Mouse (Mus musculus): ENCODE measurements around the gene Tmem50b. TPM values are rescaled to one million over a fixed set of nuclear protein-coding genes. Genes with fewer than 3 reads are reported as not detected.

Gene Tmem50b
- polyA plus RNA-seq, 1 experiment from 2014 or later = 45.9 TPM

DNA sequence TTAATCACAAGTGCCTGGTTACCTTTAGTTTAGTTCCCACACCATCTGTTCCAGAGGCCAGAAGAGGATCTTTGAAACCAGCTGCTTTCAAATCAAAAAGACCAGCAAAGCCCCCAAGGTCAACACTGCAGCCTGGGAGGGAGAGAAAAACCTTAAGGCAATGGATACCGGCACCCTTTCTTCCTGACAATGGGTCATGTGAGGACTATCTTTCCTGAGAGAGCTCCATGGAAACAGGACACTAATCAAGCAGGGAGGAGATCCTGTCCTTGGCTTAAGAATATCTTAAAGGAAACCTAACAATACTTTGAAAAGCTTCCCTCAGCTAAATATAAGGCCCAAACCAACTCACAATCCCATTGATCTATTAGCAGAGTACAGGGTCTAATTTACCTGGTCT lies 33.0 kb upstream of the Tmem50b start:
- no peaks in the 10 kb centered on the region for H3K27me3 ChIP-seq (replicated peaks)
- WGBS = 64% methylated on average over 1 of the region's 1 CpGs
- H3K36me3 ChIP-seq = peaks cover 98% of the 10 kb centered on the region
- no peak overlapping the region for H3K27ac ChIP-seq (replicated peaks)
- no peak overlapping the region for H3K4me3 ChIP-seq
- no peak overlapping the region for H3K4me2 ChIP-seq
- H3K9ac ChIP-seq = no peak overlapping the region
- ATAC-seq (ENCODE audit: extremely low read depth, insufficient number of reproducible peaks, low FRiP score, low TSS enrichment) = no peak
- no peaks in the 10 kb centered on the region for H3K4me1 ChIP-seq
- H3K9me3 ChIP-seq = no peaks in the 10 kb centered on the region

GRCm38 (mm10) chr16:91629749-91630148 lies 32.1 kb upstream of the Tmem50b start:
- no peak overlapping the region for H3K9ac ChIP-seq
- H3K4me2 ChIP-seq = no peak overlapping the region
- no peak overlapping the region for H3K4me3 ChIP-seq
- no peak for ATAC-seq (ENCODE audit: extremely low read depth, insufficient number of reproducible peaks, low FRiP score, low TSS enrichment)
- no peaks in the 10 kb centered on the region for H3K27me3 ChIP-seq (replicated peaks)
- WGBS = 92% methylated on average over 4 of the region's 4 CpGs
- H3K36me3 ChIP-seq = peaks cover 98% of the 10 kb centered on the region
- H3K9me3 ChIP-seq = no peaks in the 10 kb centered on the region
- no peaks in the 10 kb centered on the region for H3K4me1 ChIP-seq
- no peak overlapping the region for H3K27ac ChIP-seq (replicated peaks)

DNA sequence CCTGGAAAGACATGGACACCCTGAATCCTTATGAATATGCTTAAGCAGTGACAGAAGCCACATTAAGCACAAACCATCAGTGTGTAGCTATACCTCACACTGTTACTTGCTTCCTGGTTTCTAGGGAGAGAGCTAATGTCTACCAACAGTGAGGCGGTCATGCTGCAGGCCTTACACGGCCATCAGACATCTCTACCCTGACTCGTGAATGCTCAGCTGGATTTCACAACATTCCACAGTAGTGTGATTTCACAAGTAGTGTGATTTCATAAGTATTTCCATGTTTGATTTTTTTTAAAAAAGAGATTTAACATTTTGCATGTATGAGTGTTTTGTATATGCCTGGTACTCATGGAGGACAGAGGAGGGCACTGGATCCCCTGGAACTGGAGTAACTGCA lies 31.1 kb upstream of the Tmem50b start:
- Histone ChIP-seq H3K9me3 (no peaks in the 10 kb centered on the region), H3K9ac (no peak overlapping the region), H3K36me3 (peaks cover 98% of the 10 kb centered on the region), H3K27me3 (replicated peaks) (no peaks in the 10 kb centered on the region), H3K4me2 (no peak overlapping the region), H3K27ac (replicated peaks) (no peak overlapping the region), H3K4me3 (no peak overlapping the region), H3K4me1 (no peaks in the 10 kb centered on the region)
- 86% methylated on average over 3 of the region's 3 CpGs for WGBS
- no peak for ATAC-seq (ENCODE audit: extremely low read depth, insufficient number of reproducible peaks, low FRiP score, low TSS enrichment)

- no peak overlapping the region for H3K4me2 ChIP-seq
- H3K9me3 ChIP-seq = no peaks in the 10 kb centered on the region
- no peaks in the 10 kb centered on the region for H3K27me3 ChIP-seq (replicated peaks)
- H3K36me3 ChIP-seq = peaks cover 98% of the 10 kb centered on the region
- H3K4me3 ChIP-seq = no peak overlapping the region
- WGBS = 76% methylated on average over 7 of the region's 7 CpGs
- no peak overlapping the region for H3K9ac ChIP-seq
- ATAC-seq (ENCODE audit: extremely low read depth, insufficient number of reproducible peaks, low FRiP score, low TSS enrichment) = no peak
- no peak overlapping the region for H3K27ac ChIP-seq (replicated peaks)
- no peaks in the 10 kb centered on the region for H3K4me1 ChIP-seq
These were observed 30.2 kb upstream of the Tmem50b start for GRCm38 (mm10) chr16:91627831-91628230.

DNA sequence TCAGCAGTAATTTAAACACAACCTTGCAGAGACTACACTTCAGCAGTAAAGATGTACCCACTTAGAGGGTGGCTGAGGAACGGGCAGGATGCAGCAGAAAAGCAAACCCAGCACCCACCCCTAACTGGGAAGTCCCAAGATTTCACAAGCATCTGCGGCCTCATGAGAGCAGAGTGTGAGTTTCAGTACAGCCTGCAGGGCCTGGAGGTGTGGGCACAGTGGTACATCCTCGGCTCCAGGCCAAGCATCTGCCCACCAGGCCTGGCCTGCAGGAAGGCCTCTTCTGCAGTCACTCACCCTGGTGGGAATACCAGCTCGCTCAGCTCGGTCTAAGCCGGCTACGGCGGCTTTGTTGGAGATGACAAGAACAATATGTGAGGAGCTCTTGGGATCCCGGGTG lies 25.5 kb upstream of the Tmem50b start:
- Histone ChIP-seq H3K4me2 (no peak overlapping the region), H3K36me3 (peaks cover 83% of the 10 kb centered on the region), H3K27me3 (replicated peaks) (peaks cover under 1% of the 10 kb centered on the region; the same call in 1 of the 2 replicates), H3K9ac (no peak overlapping the region), H3K4me3 (no peak overlapping the region), H3K27ac (replicated peaks) (no peak overlapping the region), H3K9me3 (no peaks in the 10 kb centered on the region), H3K4me1 (peaks cover 3% of the 10 kb centered on the region)
- no peak for ATAC-seq (ENCODE audit: extremely low read depth, insufficient number of reproducible peaks, low FRiP score, low TSS enrichment)
- WGBS = 87% methylated on average over 9 of the region's 9 CpGs

- H3K9me3 ChIP-seq = no peaks in the 10 kb centered on the region
- H3K4me3 ChIP-seq = no peak overlapping the region
- H3K27me3 ChIP-seq (replicated peaks) = peaks cover 16% of the 10 kb centered on the region
- 85% methylated on average over 11 of the region's 11 CpGs for WGBS
- no peak for ATAC-seq (ENCODE audit: extremely low read depth, insufficient number of reproducible peaks, low FRiP score, low TSS enrichment)
- peaks cover 63% of the 10 kb centered on the region for H3K36me3 ChIP-seq
- H3K9ac ChIP-seq = no peak overlapping the region
- peaks cover 4% of the 10 kb centered on the region for H3K4me1 ChIP-seq
- H3K4me2 ChIP-seq = no peak overlapping the region
- H3K27ac ChIP-seq (replicated peaks) = no peak overlapping the region
These were observed 23.4 kb upstream of the Tmem50b start for GRCm38 (mm10) chr16:91620991-91621390.

GRCm38 (mm10) chr16:91620185-91620584 lies 22.6 kb upstream of the Tmem50b start:
- H3K36me3 ChIP-seq = peaks cover 55% of the 10 kb centered on the region
- H3K4me1 ChIP-seq = peaks cover 4% of the 10 kb centered on the region
- H3K4me3 ChIP-seq = no peak overlapping the region
- H3K27me3 ChIP-seq (replicated peaks) = peaks cover 16% of the 10 kb centered on the region
- ATAC-seq (ENCODE audit: extremely low read depth, insufficient number of reproducible peaks, low FRiP score, low TSS enrichment) = no peak
- H3K9ac ChIP-seq = no peak overlapping the region
- H3K4me2 ChIP-seq = no peak overlapping the region
- WGBS = 86% methylated on average over 5 of the region's 5 CpGs
- H3K9me3 ChIP-seq = no peaks in the 10 kb centered on the region
- H3K27ac ChIP-seq (replicated peaks) = no peak overlapping the region

DNA sequence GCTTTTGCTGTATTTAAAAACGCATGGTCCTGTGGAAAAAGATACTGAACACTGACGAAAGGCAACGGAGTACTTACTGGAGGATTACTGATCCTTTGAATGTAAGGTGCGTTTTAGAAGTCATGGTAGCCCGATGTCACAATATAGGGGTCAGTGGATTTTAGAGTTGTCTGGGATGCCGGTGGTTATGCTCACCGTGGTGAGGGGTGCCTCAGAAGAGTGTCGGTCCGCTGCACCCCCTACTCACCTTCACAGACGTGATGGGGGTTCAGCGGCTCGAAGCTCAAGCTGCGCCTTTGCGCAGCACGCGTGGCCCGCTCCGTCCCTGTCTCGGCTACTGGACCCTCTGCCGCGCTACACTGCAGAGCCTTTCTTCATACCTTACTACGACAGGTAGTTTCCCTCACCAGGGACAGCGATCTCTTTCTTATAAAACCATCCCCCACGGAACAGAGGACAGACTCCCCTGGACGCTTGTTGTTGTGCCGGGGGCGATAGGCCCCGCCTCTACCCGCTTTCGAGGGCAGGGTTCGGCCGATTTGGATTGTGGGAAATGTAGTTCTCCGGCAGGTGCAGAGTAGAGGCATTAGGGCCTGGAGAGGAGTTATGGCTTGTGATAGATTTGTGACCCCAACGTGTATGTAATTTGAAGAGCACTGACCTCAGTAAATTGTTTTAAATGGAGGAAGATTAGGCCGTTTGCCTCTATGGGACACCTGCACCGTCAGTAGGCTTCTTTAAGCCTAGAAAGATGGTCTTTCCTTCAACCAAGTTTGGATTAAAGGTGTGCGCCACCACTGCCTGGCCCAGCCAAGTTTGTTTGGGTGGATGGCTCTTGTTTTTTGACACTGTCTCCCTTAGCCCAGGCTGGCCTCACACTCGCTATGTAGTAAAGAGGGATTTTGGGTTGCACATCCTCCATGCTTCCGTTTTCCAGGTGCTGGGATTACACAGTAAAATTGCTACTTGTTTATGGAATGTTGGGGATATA lies 21.2 kb upstream of the Tmem50b start, which contains the start of gene Dnajc28:
TSS of gene Dnajc28 (minus strand) at position 516 of the 991 bp plus-strand sequence.
- Histone ChIP-seq H3K4me2 (peak within 1 kb of the TSS; percentile 81), H3K4me3 (peak within 1 kb of the TSS; percentile 61), H3K9ac (peak within 1 kb of the TSS; percentile 83), H3K4me1 (peaks cover 4% of the 10 kb centered on the region), H3K36me3 (peaks cover 42% of the 10 kb centered on the region), H3K9me3 (no peaks in the 10 kb centered on the region), H3K27ac (replicated peaks) (no peak within 1 kb of the TSS), H3K27me3 (replicated peaks) (peaks cover 16% of the 10 kb centered on the region)
- ATAC-seq (ENCODE audit: extremely low read depth, insufficient number of reproducible peaks, low FRiP score, low TSS enrichment) = peak; percentile 59; the same call in 1 of the 2 replicates
- WGBS = 10% methylated on average over 39 of the region's 39 CpGs

DNA sequence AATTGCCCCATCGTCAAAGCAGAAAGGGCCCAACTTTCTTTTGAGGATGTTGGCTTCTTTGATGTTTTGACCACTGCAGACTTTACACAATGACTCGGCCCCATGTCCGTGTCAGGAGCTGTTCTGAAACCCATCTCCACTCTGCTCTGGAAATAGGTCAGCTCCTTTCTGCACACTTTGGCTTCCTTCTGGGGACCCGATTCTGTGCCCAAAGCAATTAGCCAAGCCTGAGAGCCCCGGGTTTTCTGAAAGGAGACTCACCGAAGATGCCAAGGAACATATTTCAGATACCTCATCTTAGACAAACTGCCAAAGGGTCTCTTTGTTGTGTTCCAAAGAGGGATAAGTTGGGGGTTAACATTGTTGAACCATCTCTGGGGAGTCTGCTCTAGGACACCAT lies 17.0 kb upstream of the Tmem50b start:
- Histone ChIP-seq H3K27ac (replicated peaks) (no peak overlapping the region), H3K27me3 (replicated peaks) (peaks cover 16% of the 10 kb centered on the region), H3K36me3 (no peaks in the 10 kb centered on the region), H3K9me3 (no peaks in the 10 kb centered on the region), H3K4me2 (no peak overlapping the region), H3K4me1 (peaks cover 11% of the 10 kb centered on the region), H3K9ac (no peak overlapping the region), H3K4me3 (no peak overlapping the region)
- no peak for ATAC-seq (ENCODE audit: extremely low read depth, insufficient number of reproducible peaks, low FRiP score, low TSS enrichment)
- 81% methylated on average over 6 of the region's 6 CpGs for WGBS

DNA sequence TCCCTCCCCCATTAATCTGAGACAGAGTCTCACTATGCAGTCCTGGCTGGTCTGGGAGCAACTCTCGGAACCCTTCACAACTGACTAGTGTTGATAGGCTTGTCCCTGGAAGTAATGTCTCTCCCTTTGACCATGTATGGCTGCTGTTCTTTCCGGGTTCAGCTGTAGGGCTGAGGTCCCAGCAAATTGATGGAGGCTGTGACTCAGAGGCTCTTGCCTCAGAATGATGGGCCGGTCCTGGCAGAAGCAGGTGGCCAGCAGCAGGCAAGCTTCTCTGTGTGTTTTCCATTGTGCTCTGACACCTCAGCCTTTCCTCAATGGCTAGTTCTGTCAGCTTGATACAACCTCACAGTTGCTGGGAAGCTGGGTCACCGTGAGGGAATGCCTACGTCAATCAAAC lies 14.9 kb upstream of the Tmem50b start:
- 62% methylated on average over 5 of the region's 5 CpGs for WGBS
- no peak overlapping the region for H3K27ac ChIP-seq (replicated peaks)
- H3K27me3 ChIP-seq (replicated peaks) = peaks cover 10% of the 10 kb centered on the region; the same call in 1 of the 2 replicates
- H3K9ac ChIP-seq = no peak overlapping the region
- no peaks in the 10 kb centered on the region for H3K36me3 ChIP-seq
- H3K9me3 ChIP-seq = no peaks in the 10 kb centered on the region
- peaks cover 7% of the 10 kb centered on the region; the same call in 1 of the 2 replicates for H3K4me1 ChIP-seq
- H3K4me2 ChIP-seq = no peak overlapping the region
- no peak for ATAC-seq (ENCODE audit: extremely low read depth, insufficient number of reproducible peaks, low FRiP score, low TSS enrichment)
- H3K4me3 ChIP-seq = no peak overlapping the region

GRCm38 (mm10) chr16:91611248-91611647 lies 13.6 kb upstream of the Tmem50b start:
- Histone ChIP-seq H3K4me1 (peaks cover 7% of the 10 kb centered on the region; the same call in 1 of the 2 replicates), H3K4me3 (no peak overlapping the region), H3K9me3 (no peaks in the 10 kb centered on the region), H3K4me2 (no peak overlapping the region), H3K27me3 (replicated peaks) (no peaks in the 10 kb centered on the region), H3K27ac (replicated peaks) (no peak overlapping the region), H3K9ac (no peak overlapping the region), H3K36me3 (no peaks in the 10 kb centered on the region)
- no peak for ATAC-seq (ENCODE audit: extremely low read depth, insufficient number of reproducible peaks, low FRiP score, low TSS enrichment)
- 63% methylated on average over 11 of the region's 11 CpGs for WGBS
